Mouse (Mus musculus) thymus, adult 2 months (tissue): ENCODE data around the gene Ankub1. TPM values are rescaled to one million over a fixed set of nuclear protein-coding genes. Genes with fewer than 3 reads are reported as not detected.

ENCODE experiments used
- DNase-seq: peaks from one replicate; pipeline ENCODE4 v3.0.0; 2021
- H3K27ac ChIP-seq: fragments of 200-500 bp; 2 replicates; pipeline ENCODE4 v1.5.1; 2012; ENCODE audit warnings: low read length, control low read depth; ENCODE audit not compliant: control insufficient read depth, insufficient read depth
- H3K27me3 ChIP-seq: fragments of 200-500 bp; 2 replicates; pipeline ENCODE4 v1.6.1; 2012; ENCODE audit warnings: mild to moderate bottlenecking, low read length, moderate library complexity, mixed read lengths; ENCODE audit not compliant: control insufficient read depth, insufficient read depth
- H3K36me3 ChIP-seq: fragments of 200-500 bp; 2 replicates; pipeline ENCODE4 v1.6.1; 2012; ENCODE audit warnings: mild to moderate bottlenecking, low read length, moderate library complexity; ENCODE audit not compliant: control insufficient read depth, insufficient read depth
- H3K4me1 ChIP-seq: fragments of 200-500 bp; replicated peaks from 2 replicates; pipeline ENCODE4 v1.6.1; 2012; ENCODE audit warnings: low read length; ENCODE audit not compliant: control insufficient read depth, insufficient read depth
- H3K4me3 ChIP-seq: fragments of 200-500 bp; 2 replicates; pipeline ENCODE4 v1.5.1; 2012; ENCODE audit warnings: mild to moderate bottlenecking, low read length, control low read depth, moderate library complexity; ENCODE audit not compliant: control insufficient read depth, insufficient read depth
- CTCF ChIP-seq: fragments of 200-500 bp; IDR thresholded peaks from 2 replicates; pipeline ENCODE4 v1.5.1; 2012; ENCODE audit warnings: mild to moderate bottlenecking, control low read depth, low read length, moderate library complexity, borderline replicate concordance; ENCODE audit not compliant: control insufficient read depth, poor library complexity, insufficient read depth; ENCODE audit errors: extremely low read depth
- POLR2A ChIP-seq: fragments of 200-500 bp; IDR thresholded peaks from 2 replicates; pipeline ENCODE4 v1.6.1; 2012; ENCODE audit warnings: mild to moderate bottlenecking, low read length, control low read depth, moderate library complexity; ENCODE audit not compliant: control insufficient read depth, poor library complexity, insufficient read depth; ENCODE audit errors: extremely low read depth
- WGBS: fragments of 180-500 bp; shearing (Covaris S2); methylation state at CpG from one replicate; pipeline ENCODE4 v1.1.7; 2018; 5-methylcytosine and 5-hydroxymethylcytosine counted together
- polyA plus RNA-seq: library from polyadenylated mRNA; depleted of rRNA; stranded (reverse); fragments of >200 nt; gene quantifications from 2 replicates; pipeline ENCODE4 v1.2.3, GENCODE M21; 2012

Ankub1 gene
- polyA plus RNA-seq, 1 experiment, result 0.05 TPM

GRCm38 (mm10) chr3:57651231-57651864 is 41.3 kb downstream of the Ankub1 start, which contains the start of gene Commd2:
Gene Commd2 (minus strand): TSS chr3:57651715.
- DNase-seq, result peak; percentile 89
- peaks cover 4% of the 10 kb centered on the region for H3K36me3 ChIP-seq

GRCm38 (mm10) chr3:57643191-57643590 is 49.4 kb downstream of the Ankub1 start:
- Histone ChIP-seq H3K27me3 (no peaks in the 10 kb centered on the region), H3K4me1 (no peaks in the 10 kb centered on the region), H3K36me3 (peaks cover 13% of the 10 kb centered on the region), H3K27ac (no peak overlapping the region), H3K4me3 (no peak overlapping the region)
- TF ChIP-seq CTCF (no peak), POLR2A (no peak)
- no peak for DNase-seq
- WGBS, result 99% methylated on average over 6 of the region's 6 CpGs

More at GRCm38 (mm10) chr3:57651231-57651864, 41.3 kb downstream of the Ankub1 start, which contains the start of gene Commd2:
- under 1% methylated on average over 42 of the region's 42 CpGs for WGBS
- H3K27me3 ChIP-seq, result no peaks in the 10 kb centered on the region
- no peaks in the 10 kb centered on the region for H3K4me1 ChIP-seq
- TF ChIP-seq CTCF (0 out of 2 replicates have a peak, but pooled peaks have one; percentile 13), POLR2A (peak; percentile 56; the same call in 1 of the 2 replicates)
- H3K4me3 ChIP-seq, result peak within 1 kb of the TSS; percentile 63
- no peak within 1 kb of the TSS; the same call in 1 of the 2 replicates for H3K27ac ChIP-seq

- no peaks in the 10 kb centered on the region for H3K36me3 ChIP-seq
- 82% methylated on average over 6 of the region's 6 CpGs for WGBS
- no peak overlapping the region for H3K4me3 ChIP-seq
- DNase-seq, result no peak
- H3K27me3 ChIP-seq, result no peaks in the 10 kb centered on the region
- H3K27ac ChIP-seq, result no peak overlapping the region
- H3K4me1 ChIP-seq, result no peaks in the 10 kb centered on the region
- no peak for TF ChIP-seq CTCF
Observed at GRCm38 (mm10) chr3:57637596-57637995, 55.0 kb downstream of the Ankub1 start.

- Histone ChIP-seq H3K36me3 (no peaks in the 10 kb centered on the region), H3K27ac (no peak overlapping the region), H3K27me3 (no peaks in the 10 kb centered on the region), H3K4me1 (no peaks in the 10 kb centered on the region), H3K4me3 (no peak overlapping the region)
- TF ChIP-seq CTCF (no peak), POLR2A (no peak)
- DNase-seq, result no peak
- 82% methylated on average over 3 of the region's 3 CpGs for WGBS
Observed at GRCm38 (mm10) chr3:57634763-57635487, 57.7 kb downstream of the Ankub1 start.

GRCm38 (mm10) chr3:57626954-57627513 is 65.6 kb downstream of the Ankub1 start:
- Histone ChIP-seq H3K4me3 (no peak overlapping the region), H3K27me3 (no peaks in the 10 kb centered on the region), H3K36me3 (no peaks in the 10 kb centered on the region), H3K27ac (no peak overlapping the region), H3K4me1 (no peaks in the 10 kb centered on the region)
- TF ChIP-seq CTCF (no peak), POLR2A (no peak)
- WGBS, result 87% methylated on average over 11 of the region's 11 CpGs
- DNase-seq, result no peak

- Histone ChIP-seq H3K4me3 (no peak overlapping the region), H3K4me1 (no peaks in the 10 kb centered on the region), H3K36me3 (no peaks in the 10 kb centered on the region), H3K27ac (no peak overlapping the region), H3K27me3 (no peaks in the 10 kb centered on the region)
- DNase-seq, result peak; percentile 39
- TF ChIP-seq POLR2A, result no peak
- no peak for TF ChIP-seq CTCF
- 47% methylated on average over 21 of the region's 21 CpGs for WGBS
Observed at GRCm38 (mm10) chr3:57625275-57625997, 67.2 kb downstream of the Ankub1 start.
